Mouse (Mus musculus): ENCODE results near the gene Ripor3.

GRCm38 (mm10) chr2:167948557-167948956 lies 61.9 kb downstream of the Ripor3 start:
- TF ChIP-seq POLR2A (IDR thresholded peaks at IDR 0.05; ENCODE audit: insufficient read depth, low read length) (no peak), CTCF (IDR thresholded peaks at IDR 0.05; ENCODE audit: low read depth, low read length) (no peak), EP300 (IDR thresholded peaks at IDR 0.05; ENCODE audit: insufficient read depth, low read depth, low read length) (no peak)
